Mouse (Mus musculus) layer of hippocampus, adult 18-20 months (tissue): ENCODE data around the gene Slc35f6. TPM values are rescaled to one million over a fixed set of nuclear protein-coding genes. Genes with fewer than 3 reads are reported as not detected.
"Not testable (repeated sequence)": the region's sequence is repeated elsewhere in the genome, so short reads cannot be mapped to it uniquely, and the experiment has no call there.

Experiments
- DNase-seq, 2 experiments: peaks; one replicate each; pipeline ENCODE4 v3.0.0; 2022; ENCODE audit warnings: low spot score in 2 of 2
- total RNA-seq, 2 experiments: library from RNA; stranded (reverse); gene quantifications; 2 replicates each; pipeline ENCODE4 v1.2.3; 2021

Slc35f6 gene
- total RNA-seq, 2 experiments from 2014 or later: 36.2 to 40.6 TPM

DNA sequence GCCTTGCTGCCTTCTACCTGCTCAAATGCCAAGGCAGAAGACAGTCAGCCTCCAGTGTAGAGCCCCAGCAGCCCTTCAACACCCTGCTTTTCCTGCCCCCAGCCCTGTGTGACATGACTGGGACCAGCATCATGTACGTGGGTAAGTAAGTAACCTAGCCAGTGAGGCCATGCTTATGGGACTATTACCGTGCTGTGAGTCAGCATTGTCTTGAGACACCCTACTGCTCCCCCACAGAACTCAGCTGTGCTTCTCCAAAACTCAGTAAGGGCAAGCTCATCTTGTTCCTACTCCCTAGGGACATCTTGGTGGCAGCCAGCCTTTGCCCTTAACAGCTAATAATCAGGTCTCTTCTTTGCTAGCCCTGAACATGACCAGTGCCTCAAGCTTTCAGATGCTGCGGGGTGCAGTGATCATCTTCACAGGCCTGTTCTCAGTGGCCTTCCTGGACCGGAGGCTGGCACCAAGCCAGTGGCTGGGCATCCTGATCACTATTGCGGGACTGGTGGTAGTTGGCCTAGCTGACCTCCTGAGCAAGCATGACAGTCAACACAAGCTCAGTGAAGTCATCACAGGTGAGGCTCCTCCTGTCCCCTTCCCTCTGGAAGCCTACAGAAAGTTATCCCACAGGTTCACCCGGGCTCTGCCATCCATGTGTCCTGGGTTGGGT is 7.9 kb downstream of the Slc35f6 start:
- no peak for DNase-seq

DNA sequence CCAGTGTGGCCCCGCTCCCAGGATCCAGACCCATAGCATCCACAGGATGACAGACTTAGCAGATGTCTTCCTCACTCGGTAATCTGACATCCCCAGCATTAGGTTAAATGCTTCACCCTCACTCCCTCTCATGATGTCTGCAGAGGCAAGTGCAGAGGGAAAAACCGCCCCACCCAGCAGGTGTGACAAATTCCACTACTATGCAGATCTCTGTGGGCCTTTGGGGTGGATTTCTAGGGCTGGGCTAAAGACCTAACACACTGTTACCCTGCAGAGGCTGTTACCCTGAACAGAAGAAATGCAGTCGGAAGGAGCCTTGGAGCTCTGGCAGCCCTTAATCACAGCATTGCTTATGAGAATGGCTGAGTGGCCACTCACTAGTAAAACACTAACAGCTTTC is 11.3 kb downstream of the Slc35f6 start:
- DNase-seq: no peak

DNA sequence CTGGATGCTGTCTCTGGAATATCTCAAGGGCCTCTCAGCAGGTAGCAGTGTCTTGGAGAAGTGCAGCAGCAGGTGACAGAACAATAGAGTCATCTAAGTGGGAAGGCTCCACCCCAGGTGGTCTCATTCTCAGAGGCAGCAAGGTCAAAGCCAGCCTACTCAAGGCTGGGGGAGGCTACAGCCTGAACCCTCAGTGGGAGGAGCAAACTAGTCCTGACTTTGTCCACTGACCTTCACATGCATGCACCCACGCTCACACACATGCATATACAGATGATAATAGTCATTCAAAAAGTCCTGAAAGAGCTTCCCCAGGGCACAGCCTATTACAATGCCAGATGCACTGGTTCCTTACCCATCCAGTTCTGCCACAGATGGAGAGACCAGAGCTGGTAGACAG is 12.5 kb downstream of the Slc35f6 start:
- DNase-seq: no peak

DNA sequence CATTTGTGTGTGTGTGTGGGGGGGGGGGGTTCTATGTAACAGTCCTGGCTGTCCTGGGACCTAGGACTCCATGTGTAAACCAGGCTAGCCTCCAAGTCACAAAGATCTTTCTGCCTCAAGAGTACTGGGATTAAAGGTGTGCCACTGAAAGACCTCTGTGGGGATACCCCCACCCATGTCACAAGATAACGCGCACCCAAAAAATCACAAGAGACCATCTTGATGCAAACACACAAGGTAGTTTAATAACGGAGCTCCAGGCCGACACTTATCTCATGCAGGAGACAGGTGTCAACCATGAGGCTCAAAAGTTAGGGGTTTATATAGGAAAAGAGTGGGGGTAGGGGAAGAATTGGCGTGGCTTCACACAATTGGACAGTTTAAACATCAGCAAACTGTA is 13.1 kb downstream of the Slc35f6 start:
- no peak for DNase-seq

DNA sequence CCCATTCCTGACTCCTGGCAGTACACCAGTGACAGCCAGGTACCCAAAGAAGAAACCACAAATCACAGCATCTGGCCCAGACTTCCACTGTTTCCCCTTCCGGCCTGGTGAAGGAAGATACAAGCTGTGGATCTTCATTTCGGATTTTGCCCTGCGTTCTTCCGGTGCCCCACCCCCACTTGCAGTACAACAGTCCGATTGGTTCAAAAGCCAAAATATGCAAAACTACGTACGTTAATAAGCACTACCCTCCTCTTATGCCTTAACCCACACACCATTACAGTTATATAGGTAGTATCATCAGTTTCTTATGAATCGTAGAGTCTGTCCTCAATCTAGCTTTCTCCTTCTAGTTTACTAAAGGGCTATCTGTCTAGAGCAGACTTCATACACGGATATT is 17.6 kb downstream of the Slc35f6 start:
- no peak for DNase-seq

DNA sequence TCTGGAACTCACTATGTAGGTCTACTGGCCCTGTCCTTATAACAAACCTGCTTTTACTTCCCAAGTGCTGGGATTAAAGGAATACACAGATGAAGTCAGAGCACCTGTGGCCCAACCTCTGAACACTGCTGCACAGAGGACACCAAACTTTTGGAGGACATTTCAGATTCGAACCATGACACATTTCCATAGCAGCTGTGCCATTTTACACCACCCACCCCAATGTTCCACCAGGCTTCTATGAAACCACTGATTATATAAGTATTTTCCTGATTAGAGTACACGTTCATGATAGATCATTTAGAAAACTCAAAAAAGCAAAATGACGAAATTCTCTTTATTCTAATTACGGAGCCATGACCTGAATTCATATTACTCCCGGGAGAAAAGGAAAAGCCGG is 18.2 kb downstream of the Slc35f6 start:
- DNase-seq: peak; percentile 47 to 87

DNA sequence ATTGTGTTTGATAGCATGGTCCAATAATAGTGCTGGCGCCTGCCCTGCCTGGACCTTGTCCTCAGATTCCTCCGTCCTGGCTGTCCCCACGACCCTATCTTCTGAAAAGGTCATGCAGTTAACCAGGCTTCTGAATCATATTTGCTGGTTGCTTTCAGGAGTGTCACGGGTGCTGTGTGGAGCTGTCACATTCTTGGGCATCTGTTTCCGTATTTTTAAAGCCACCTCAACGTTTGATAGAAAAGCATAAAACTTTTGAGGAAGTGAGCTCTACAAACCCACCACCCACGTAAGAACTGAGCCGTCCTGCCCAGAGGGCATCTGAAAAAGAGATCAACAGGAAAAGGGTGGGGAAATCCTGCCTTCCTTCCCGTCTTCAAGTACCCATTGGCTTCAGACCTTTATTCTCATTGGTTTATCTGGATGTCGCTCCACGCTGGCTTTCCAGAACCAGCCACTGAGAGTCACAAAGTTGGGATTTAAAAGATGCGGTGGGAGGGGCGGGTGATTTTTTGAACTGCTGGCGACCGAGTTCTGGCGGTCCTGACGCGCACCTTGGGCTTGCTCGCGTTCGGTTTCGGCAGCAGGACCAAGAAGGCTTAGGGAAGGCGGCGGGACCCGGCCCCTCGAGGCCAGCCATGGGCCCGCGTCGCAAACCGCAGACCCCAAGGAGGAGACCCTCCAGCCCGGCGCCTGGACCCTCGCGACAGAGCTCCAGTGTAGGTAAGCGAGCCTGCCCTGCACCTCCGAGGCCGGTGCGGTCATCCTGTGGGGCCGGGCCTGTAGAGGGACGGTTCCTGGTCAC is 18.9 kb downstream of the Slc35f6 start, which contains the start of gene Cenpa:
TSS of gene Cenpa (plus strand) at position 387 of the 805 bp plus-strand sequence.
- DNase-seq: peak; percentile 84 to 98

DNA sequence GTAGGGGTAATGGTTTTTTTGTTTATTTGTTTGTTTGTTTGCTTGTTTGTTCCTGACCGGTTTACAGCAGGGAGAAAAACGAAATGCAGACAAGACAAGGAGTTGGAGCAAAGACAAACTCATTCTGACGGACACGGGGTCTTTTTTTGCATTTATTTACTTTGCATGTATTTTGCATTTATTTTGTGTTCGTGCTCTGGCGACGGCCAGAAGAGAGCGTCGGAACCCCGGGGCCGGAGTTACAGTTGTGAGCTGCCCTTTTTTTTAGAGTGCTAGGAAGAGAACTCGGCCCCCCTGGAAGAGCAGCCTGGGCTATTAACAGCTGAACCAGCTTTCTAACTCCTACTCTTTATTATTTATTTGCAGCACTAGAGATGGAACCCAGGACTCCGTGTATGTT is 19.5 kb downstream of the Slc35f6 start:
- DNase-seq: no peak

DNA sequence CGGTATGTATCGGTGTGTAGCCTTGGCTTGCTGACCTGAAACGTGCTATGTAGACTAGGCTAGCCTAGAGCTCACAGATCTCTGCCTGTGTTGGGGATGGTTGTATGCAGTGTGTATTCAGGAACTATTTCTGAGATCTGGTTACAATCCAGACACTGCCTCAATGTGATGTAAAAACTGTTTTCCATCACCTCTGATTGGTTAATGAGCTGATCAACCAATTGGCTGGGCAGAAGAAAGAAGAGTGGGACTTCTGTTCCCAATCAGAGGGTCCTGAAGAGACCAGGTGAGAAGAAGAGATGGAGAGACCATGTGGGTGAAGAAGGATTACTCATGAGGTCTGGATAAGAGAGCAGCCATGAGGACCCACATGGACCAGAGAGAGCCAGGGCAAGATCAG is 20.0 kb downstream of the Slc35f6 start:
- no peak for DNase-seq

DNA sequence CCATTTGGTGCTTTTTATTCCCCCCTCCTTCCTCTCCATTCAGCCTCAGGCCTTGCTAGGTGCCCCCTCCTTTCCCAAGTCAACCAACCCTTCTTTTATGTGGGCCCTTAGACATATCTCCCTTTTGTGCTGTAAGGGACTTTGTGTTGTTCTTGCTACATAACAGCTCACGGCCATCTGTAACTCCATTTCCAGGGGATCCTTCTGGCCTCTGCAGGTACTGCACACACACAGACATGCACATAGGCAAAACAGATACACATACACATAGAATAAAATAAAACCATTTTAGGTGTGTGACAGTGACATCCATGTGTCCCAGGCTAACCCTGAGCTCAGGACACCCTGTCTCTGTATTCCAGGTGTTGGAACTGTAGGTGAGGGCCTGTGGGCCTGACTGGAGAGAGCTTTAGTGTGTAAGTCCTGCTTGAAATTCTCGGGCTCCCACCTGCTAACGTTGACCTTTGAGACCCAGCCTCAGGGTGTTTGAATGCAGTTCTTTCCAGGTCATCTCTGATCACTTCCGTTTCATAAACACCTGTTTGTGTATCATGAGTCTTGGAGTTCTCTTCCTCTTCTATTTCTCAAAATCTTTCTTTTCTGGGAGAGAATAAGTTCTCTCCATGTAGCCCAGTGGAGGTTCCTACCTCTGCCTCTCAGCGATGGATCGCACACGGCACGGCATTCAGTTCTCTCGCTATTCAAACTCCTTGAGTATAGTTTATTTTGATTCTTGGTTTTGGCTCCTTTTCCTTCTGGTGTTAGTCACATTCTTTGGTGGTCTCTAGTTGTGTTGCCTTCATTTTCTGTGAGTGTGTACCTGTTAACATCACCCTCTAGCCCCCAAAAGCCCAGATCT is 21.1 kb downstream of the Slc35f6 start:
- no peak for DNase-seq

DNA sequence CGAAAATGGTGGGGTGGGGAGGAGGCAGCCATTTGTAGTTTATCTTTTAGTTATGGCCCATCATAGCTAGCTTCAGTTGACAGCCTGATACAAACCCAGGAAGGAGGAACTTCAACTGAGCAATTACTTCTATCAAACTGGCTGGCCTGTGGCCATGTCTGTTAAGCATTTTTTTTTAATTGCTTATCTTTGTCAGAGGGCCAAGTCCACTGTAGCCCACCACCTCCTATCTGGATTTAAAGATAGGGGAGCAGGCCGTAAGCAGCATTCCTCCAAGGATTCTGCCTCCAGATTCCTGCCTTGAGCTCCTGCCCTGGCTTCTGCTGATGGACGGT is 21.7 kb downstream of the Slc35f6 start:
- no peak for DNase-seq

DNA sequence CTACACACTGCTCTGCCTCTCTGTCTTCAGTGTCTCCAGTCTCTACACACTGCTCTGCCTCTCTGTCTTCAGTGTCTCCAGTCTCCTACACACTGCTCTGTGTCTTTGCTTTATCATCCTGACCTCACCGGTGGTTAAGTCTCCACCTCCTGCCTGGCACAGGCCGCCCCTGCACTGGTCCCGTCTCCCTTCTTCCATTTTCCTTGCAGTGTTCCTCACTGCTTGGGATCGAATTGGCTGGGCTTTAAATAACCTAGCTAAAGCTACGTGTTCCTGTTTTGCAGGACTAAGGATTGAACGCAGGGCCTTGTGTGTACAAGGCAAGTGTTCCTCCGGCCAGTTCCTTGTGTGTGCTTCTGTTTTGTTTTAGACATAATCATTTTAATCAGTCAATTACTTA is 22.4 kb downstream of the Slc35f6 start:
- no peak for DNase-seq

DNA sequence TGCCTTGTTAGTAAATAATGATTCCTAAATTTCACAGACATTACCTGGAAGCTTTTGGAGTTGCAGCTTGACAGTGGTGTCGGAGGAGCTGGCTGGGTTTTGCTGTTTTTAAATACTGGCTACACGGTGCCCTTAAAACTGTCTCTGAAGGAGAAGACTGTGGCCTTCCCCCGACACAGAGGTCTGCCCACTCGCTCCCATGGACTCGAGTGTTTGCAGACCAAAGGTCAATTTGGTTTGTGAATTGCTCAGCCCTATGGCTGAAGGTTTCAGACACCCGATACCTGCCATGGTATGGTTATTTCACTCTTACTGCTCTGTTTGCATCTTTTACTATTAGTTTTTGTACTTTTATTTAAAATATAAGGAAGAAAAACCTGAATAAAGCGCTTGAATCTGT is 26.3 kb downstream of the Slc35f6 start:
- no peak for DNase-seq

DNA sequence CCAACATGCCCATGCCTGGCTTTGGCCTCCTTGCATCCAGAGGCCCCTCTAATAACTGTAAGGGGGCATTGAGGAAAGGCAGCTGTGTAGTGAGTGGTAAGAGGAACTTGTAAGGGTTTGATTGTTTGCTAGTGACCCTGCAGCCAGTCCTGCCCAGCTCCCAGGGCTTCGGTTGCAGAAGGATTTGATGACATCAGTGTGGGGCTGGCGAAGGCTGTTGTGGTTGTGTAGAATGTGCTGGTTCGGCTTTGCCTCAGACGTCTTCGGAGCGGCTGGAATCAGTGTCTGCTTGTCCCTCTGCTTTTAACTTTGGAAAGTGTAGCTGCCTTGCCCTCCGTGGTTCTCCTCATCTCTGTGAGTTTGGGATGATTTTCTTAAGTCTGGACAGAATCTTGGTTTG is 29.1 kb downstream of the Slc35f6 start:
- no peak for DNase-seq

DNA sequence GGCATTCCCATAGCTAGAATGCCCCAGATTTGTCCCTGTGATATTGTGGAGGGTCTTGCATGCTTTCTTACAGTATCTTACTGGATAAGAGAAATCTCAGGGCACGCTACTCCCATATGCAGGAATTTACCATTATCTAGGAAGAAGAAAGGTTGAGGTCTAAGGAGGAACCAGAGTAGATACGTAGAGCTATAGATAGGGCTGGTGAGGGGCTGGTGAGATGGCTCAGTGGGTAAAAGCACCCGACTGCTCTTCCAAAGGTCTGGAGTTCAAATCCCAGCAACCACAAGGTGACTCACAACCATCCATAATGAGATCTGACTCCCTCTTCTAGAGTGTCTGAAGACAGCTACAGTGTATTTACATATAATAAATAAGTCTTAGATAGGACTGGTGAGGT is 30.3 kb downstream of the Slc35f6 start:
- DNase-seq: not testable (repeated sequence)

DNA sequence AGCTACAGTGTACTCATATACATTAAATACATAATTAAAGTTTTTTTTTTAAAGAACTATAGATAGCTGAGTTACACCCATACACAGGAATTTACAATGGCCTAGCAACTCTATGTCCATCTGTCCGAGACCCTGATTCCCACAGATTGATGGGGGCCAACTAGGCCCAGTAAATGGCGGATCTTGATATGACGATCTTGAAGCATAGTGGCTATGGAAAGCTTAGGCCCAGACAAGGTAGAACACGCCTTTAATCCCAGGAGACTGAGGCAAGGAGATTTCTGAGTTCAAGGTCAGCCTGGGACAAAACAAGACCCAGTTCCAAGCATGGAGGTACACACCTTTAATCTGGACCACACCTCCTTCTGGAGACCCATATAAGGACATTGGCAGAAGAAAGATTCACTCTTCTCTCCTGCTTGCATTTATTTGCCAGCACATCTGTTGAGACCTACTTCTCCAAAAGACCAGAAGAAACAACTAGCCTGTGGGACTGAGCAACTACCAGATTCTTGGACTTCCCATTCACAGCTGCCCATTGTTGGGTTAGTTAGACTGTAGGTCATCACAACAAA is 31.1 kb downstream of the Slc35f6 start:
- no peak for DNase-seq

DNA sequence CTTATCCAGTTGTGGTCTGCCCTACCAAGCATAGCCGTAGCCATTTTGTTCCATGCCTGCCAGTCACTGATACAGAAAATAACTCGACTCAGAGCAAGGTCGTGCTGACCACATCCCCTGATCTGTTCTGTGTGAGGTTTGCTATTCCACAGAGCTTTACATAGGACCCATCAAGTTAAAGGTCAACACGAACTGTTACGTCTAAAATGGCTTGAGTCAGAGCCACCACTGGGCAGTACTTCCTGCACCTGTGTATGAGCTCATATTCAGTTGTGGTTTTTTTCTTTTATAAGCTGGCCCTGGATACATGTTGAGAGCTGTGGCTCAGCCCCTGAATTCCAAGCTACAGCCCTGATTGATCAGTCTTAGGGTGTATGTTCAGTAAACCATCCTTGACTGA is 31.9 kb downstream of the Slc35f6 start:
- DNase-seq: no peak

DNA sequence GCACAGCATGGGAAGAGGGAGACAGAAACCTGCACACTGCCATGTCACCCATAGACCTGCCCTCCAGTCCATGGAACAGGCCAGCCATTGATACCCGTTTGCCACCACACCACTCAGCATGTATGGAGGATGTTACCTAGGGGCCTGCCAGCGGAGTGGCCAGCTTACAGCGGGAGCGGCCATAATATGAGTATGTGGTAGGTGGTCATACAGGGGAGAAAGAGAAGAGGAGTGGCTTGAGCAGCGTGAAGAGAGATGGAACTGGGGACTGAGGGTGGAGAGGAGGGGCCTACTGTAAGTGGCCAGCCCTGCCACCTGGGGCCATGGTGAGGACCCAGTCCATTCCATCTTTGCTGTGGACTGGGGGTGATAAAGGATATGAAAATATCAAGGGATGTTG is 34.2 kb downstream of the Slc35f6 start:
- no peak for DNase-seq

DNA sequence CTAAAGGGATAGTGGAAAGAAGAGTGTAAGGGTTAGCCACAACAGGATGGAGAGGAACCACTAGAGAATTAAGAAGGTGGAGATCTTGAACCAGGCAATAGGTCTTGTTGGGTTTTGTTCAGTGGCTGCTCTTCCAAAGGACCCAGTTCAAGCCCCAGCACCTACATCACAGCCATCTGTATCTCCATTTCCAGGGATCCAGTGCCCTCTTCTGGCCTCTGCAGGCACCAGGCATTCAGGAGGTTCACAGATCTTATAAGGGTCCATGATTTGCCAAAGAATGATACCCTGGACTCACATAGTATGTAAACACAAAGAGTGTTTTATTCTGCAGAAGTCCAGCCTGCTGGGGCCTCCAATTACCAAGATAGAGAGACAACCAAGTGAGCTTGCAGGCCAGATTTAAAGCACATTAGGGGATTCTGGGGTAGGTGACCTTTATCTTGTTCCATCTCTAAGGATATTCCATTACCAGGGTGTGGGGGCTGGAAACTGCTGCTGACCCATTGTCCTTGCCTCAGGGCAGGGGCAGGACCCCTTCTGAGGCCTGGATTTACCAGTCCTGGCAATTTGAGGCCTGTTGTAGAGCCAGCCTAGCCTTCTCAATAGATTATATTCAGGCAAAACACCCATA is 35.4 kb downstream of the Slc35f6 start:
- no peak for DNase-seq

DNA sequence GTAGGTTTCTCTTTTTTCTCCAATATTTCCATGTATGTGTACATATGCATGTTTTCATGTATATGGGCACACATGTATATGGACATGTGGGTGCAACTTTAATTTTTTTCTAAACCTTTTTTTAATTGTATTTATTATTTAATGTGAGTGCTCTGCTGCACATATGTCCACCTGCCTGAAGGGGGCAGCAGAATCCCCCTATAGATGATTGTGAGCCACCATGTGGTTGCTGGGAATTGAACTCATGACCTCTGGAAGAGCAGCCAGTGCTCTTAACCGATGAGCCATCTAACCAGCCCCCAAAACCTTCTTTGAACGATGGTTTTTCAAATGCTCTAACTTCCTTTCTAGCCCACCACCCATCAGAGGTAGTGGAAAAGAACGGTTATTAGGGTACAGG is 36.3 kb downstream of the Slc35f6 start:
- no peak for DNase-seq

DNA sequence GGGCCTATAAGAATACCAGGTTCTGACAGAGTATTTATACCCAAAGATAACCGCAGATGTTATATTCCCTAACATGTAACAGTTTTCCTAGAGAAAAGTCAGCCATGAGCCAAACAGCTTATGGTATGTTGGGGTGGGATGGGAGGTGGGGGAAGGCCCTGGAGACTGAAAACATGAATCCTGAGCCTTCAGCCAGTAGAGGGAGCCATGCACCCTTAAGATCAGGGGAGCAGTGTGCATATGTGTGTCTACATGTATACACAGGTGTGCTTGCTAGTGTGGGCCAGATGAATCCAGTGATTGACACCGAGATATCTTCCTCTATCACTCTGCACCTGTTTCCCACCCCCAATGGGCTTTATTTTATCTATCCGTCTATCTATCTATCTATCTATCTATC is 39.0 kb downstream of the Slc35f6 start:
- peak in 1 of 2 experiments; percentile 58 for DNase-seq
